Mouse (Mus musculus): ENCODE data around the gene Mgrn1.
A peak's percentile ranks its signal among the peaks of the same experiment; 100 is the strongest.

Mgrn1 gene

GRCm38 (mm10) chr16:4885760-4886689 is at the start of gene Mgrn1:
Gene Mgrn1 (plus strand): TSS chr16:4886249.
- DNase-seq = peak; percentile 96

GRCm38 (mm10) chr16:4837631-4838030 is 48.4 kb upstream of the Mgrn1 start:
- no peak for DNase-seq

- DNase-seq = no peak
These were observed 46.5 kb upstream of the Mgrn1 start for GRCm38 (mm10) chr16:4839552-4839951.

DNA sequence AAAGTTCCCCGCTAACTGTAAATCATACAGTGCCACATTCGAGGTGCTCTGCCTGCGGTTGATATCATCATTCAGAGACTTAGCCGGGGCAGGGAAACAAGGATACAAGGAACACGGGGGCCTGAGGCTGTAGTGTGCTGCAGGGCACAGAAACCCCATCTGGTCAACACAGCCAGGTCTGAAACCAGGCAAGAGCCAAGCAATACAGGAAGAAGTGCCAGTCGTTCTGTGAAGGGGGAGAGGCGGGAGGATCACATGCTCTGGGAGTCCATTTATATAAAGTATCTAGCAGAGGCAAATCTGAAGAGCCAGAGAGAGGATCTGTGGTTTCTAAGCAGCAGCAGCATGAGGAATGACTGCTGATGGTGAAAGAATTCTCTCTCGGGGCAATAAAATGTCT is 45.8 kb upstream of the Mgrn1 start:
- no peak for DNase-seq

GRCm38 (mm10) chr16:4847041-4847440 is 39.0 kb upstream of the Mgrn1 start:
- DNase-seq = no peak

GRCm38 (mm10) chr16:4848090-4848489 is 38.0 kb upstream of the Mgrn1 start:
- no peak for DNase-seq

- no peak for DNase-seq
These were observed 35.7 kb upstream of the Mgrn1 start for GRCm38 (mm10) chr16:4850361-4850760.

GRCm38 (mm10) chr16:4850938-4851628 is 35.0 kb upstream of the Mgrn1 start:
- DNase-seq = no peak

DNA sequence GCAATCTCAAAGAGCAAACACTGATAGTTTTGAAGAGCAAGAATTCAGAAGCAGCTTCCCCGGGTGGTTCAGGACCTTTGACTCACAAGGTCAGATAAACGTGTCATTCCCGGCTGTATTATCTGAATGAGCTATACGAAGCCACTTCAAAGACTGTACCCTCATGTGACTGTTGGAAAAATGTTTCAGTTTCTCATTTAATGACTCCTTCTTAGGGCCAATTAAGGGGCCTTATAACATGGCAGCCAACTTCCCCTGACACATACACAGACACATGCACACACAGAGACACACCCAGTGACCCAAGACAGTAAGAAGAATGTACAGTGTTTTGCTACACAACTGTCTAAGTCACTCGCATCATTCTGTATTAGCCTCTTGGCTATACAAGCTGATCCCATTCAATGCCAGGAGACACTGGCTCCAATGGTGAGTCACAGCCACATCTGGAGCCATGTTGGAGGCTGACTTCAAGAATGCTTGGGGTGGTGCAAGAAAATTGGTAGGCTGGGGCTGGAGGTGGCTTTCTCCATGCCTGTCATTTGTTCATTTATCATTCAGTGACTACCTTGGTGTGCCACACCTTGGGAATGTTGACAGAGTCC is 30.9 kb upstream of the Mgrn1 start:
- no peak for DNase-seq

DNA sequence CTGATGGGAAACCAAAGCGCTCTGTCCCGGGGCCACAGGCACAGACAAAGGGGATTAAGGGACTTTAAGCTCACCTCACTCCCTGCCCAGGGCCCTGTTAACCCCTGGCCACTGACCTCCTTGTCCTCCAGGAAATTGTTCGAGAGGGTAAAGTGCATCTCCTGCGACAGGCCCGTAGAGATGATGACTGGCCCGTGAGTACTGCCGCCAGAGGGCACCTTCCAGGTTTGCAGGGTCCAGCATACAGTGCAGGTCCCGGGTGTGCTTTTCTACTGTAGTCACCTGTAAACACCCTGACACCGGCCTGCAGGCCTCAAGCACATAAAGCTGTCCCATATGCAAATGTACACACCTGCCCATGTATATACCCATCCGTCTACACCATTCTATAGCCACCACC is 24.7 kb upstream of the Mgrn1 start:
- no peak for DNase-seq

- DNase-seq = peak; percentile 71
These were observed 23.1 kb upstream of the Mgrn1 start for GRCm38 (mm10) chr16:4862863-4863483.

GRCm38 (mm10) chr16:4863742-4864141 is 22.3 kb upstream of the Mgrn1 start:
- DNase-seq = no peak

GRCm38 (mm10) chr16:4866101-4866695 is 19.9 kb upstream of the Mgrn1 start:
- no peak for DNase-seq

DNA sequence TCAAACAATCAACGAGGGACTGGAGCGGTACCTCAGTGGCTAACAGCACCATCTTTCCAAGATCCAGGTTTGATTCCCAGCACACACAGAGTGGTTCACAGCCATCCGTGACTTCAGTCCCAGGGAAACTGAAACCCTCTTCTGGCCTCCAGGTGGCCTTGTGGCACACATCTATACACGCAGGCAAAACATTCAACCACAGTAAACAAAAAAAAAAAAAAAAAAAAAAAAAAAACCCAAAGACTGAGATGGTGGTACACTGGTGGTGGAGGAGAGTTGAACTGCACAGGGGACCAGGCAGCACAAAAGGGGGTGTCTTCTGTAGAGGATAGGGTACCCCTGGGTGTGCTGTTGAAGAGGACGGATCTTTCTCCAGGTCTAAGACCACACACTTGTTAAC is 15.6 kb upstream of the Mgrn1 start:
- DNase-seq = no peak

- no peak for DNase-seq
These were observed 14.1 kb upstream of the Mgrn1 start for GRCm38 (mm10) chr16:4871926-4872325.

GRCm38 (mm10) chr16:4875198-4876032 is 10.6 kb upstream of the Mgrn1 start:
- no peak for DNase-seq

DNA sequence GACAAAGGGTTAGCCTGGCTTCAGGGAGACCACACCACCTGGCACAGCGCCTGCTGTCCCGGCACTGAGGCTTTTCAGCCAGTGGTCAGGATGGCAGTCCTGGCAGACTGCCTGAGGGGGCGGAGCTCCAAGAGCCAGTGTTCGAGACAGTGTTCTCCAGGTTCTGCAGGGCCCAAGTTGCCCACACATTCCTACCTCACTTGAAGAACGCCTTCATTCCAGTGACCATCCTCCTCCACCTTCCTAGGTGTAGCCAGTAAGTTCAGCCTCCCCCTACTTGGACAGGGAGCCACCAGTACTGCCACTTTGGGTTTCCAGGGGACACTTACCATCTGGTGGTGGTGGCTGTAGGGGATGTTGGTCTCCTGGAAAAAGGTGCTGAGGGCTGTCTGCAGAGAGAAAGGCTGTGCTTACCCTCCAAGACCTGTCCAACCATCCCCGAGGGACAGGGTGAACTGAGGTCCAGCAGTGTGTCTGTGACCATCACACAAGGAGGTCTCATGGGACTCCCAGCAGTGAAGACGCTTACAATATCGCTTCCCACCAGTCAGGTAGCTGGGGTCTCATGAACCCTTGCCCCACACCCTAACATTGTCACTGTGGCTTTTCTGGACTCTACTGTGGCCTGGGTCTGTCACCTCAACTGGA is 9.9 kb upstream of the Mgrn1 start:
- DNase-seq = peak; percentile 70

- DNase-seq = no peak
These were observed 8.9 kb upstream of the Mgrn1 start for GRCm38 (mm10) chr16:4877195-4877594.

DNA sequence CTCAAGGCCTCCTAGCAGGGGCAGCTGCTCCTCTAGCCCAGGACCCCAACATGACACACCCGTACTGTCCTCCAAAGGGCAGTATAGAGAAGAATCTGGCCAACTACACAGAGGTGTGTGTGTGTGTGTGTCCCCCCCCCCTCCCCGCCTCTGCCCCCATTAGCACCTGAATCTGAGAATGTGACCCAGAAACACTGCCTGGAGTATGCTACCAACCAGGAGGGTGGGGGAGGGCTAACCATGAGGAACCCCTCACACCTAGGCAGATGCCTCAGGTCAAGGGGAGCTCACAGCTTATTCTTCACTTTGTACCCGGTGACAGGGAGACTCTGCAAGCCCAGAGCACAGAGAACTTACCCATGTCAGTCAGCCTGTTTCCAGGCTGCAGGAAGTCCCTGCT is 8.3 kb upstream of the Mgrn1 start:
- no peak for DNase-seq

- DNase-seq = no peak
These were observed 7.7 kb upstream of the Mgrn1 start for GRCm38 (mm10) chr16:4878192-4878885.
